Mouse (Mus musculus): ENCODE data around the gene Fancd2os.

Fancd2os gene

DNA sequence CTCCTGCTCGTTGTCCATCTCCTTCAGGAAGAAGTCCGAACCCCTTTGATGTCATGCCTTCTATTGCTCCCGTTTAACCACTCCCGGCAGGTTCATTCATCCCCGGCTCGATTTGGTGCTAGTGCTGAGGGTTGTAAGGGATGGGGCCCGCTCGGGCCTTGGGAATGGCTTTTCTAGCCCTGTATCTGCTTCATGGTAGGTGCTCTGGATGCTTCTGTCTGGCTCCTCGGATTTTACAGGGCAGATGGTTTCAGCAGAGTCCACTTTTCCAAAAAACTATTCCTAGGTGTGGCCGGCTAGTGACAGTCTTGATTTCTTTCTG is 4.7 kb upstream of the Fancd2os start:
- DNase-seq (ENCODE audit: low read depth, low spot score): no peak

DNA sequence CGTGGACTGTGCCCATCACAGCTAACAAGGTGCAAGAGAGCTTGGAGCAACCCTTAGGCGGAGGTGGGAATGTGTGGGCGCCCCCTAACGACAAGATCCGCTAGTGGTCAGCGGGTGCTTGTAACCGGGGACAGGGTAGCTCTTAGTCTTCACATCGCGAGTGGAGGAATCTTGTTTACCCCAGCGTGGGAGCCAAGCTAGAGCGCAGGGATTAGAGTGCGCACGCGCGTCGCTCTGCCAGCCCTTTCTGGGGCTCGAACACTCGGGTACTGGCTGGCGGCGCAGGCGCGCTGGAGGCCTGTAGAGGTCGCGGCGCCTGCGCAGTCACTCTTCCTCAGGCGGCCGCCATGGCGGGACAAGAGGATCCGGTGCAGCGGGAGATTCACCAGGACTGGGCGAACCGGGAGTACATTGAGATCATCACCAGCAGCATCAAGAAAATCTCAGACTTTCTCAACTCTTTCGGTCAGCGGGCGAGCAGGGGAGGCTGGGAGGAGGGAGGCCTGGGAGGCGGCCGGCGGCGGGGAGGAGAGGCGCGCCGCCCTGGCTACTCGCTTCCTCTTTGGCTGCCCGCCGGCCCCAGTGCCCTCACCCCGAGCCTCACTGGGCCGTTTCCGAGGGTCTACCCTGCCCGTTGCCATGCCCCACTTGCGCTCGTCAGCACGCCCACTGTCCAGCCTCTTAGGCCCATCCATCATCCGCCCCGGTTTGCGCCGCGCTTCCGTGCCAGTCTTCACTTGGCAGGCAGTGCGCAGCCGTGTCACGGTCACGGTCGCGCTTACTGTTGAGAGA is 4.1 kb upstream of the Fancd2os start, which contains the start of gene Brk1:
Gene Brk1 (plus strand): TSS at position 341 of the 792 bp plus-strand sequence.
- peak; percentile 96 for DNase-seq (ENCODE audit: low read depth, low spot score)

DNA sequence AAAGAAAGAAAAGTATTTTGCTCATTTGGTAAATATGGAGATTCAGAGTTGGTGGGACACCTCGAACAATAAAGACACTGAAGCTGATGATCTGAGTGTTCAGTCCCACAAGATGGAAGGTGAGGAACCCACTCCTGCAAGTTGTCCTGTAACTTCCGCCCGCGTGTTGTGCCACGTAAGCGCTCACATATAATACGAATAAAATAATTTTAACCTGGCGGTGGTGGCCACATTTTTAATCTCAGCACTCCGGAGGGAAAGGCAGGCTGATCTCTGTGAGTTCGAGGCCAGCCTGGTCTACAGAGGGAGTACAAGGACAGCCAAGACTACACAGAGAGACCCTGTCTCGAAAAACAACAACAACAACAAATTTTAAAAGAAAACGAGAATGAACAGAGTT is 3.5 kb upstream of the Fancd2os start:
- no peak for DNase-seq (ENCODE audit: low read depth, low spot score)

DNA sequence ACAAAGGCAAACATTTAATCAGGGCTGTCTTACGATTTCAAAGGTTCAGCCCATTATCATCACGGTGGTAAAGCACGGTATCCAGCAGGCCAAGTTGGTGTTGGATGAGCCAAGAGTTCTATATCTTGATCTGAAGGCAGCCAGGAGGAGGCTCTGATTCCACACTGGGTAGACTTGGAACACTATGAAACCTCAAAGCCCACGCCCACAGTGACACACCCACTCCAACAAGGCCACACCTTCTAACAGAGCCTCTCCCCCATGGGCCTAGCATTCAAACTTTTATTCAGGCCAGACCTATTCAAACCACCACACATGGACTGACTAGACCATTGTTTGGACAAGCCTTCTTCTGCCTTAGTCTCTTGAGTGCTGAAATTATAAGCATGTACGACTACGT is 2.3 kb upstream of the Fancd2os start:
- DNase-seq (ENCODE audit: low read depth, low spot score): peak; percentile 53

DNA sequence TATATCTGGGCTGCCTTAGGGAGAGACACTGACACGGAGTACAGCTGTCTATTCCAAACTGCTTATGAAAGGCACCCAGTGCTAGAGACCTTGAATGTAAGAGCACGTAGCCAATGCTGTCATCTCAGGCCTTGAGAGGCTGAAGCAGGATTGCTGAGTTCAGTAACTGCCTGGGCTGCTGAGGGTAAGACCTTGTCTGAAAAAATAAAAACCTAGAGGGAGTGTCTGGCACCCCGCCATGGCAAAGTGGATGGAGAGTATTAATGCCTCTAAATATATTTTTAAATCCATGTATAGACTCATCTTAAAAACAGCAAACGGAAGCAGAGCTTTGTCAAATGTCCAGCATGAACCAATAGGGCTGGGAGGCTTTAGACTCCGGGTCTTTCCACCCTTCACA is 682 bp downstream of the Fancd2os start:
- no peak for DNase-seq (ENCODE audit: low read depth, low spot score)

DNA sequence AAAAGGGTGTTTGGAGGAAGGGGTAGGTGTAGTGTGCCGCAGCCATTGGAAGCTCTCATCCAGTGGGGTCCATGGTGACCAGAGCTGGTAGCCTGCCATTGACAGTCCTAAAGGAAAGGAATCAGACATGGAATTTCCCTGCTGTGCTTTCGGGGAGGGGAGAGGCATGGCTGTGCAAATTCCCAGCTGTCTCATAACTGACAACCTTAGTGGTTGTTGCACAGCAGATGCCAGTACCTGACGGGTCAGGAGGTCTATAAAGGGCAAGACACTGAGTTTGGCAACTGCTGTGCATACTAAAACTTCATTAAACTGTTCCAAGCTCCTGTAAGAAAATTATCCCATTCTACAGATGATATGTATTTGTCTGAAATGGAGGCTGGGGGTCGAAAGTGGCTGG is 2.6 kb downstream of the Fancd2os start:
- no peak for DNase-seq (ENCODE audit: low read depth, low spot score)

DNA sequence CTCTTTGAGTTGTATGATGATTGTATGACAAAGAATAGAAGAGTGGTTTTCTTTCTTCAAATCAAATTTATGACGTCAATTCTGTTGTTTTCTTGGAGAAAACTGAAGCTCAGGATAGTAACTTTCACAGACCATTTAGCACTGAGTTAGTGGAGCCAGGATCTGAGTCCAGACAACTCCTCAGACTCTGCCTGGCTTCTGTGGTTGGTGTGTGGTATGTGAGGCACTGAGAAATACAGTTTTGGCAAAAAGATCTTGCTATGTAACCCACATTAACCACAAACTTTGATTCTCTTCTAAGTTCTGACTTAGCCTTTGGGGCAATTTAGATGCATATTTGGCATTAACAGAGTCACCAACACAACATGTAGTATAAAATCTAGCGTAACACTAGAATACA is 7.9 kb downstream of the Fancd2os start:
- no peak for DNase-seq (ENCODE audit: low read depth, low spot score)

DNA sequence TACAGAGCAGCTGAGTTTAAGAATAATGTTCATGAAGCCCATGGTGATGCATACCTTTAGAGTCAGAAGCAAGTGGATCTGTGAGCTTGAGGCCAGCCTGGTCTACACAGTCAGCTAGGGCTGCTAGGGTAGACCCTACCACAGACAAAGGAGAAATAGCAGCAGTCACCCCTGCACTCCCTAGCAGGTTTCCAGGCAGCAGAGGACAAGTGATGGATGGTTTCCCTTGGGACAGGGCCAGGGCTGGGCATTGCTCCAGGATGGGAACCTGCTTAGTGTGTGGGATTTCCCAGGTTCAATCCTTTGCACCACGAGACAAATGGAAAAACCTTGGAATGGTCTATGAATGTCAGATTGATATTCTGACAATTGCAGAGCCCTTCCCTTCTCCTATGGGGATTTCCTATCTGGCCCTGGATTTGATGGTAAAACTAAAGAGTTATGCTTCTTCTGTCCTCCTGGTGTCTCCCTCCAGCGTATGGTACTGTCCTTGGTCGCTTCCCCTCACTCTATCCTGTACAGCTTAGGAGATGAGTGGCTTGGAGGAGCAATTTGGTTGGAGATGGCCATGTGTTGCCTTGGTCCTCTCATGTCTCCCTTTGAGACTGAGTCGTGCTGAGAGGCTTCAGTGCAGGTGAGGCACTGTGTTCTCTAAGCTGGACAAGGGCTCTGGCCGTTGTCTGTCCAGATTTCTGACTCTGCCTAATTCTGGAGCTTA is 13.9 kb downstream of the Fancd2os start:
- DNase-seq (ENCODE audit: low read depth, low spot score): peak; percentile 76

DNA sequence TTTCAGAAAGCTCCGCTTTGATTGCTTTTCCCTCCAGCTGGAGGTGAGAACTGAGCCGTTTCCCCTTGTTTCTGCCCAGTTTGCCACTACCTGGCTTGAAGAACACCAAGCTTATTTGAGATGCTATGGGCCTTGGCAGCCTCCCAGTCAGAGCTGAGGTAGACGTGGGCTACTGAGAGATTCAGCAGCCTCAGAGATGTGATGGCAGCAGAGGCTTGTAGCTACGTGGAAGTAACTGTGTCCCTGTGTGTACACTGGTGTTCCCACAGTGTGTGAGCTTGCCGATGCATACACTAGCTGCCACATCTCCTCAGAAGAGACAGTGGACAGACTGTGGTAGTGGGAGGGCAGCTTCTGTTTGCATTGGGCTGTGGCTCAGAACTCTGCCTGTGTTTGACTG is 15.4 kb downstream of the Fancd2os start:
- DNase-seq (ENCODE audit: low read depth, low spot score): no peak

DNA sequence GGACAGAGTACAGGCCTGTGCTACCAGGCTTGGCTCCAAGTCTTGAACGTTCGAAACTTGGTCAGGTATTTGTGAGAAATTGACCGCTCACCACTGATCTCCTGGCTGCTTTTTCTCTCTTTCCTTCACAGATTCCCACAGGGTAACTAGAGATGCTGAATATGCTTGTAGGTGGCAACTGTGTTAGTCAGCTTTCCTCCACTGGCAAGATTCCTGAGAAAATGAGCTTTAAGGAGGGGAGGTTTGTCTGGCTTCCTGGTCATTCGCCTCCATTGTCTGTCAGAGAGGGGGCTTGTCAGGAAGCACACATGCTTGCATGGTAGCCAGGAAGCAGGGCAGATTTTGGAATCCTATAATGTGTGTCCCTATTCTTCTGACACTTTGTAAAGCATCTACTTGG is 17.5 kb downstream of the Fancd2os start:
- DNase-seq (ENCODE audit: low read depth, low spot score): no peak

DNA sequence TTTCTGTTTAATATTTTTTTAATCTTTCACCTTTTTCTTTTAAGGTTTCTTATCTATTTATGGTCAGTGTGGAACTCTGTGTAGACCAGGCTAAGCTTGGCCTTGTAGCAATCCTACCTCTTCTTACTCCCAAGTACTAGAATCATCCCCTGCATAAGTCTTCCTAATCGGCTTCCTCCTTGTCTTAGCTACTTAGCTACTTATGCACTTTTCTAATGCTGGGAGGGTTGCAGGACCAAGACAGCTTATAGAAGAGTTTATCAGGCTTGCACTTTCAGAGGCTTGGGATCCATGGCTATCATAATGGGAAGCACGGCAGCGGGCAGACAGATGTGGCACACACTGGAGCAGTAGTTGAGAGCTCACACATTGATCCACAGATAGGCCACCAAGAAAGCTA is 21.2 kb downstream of the Fancd2os start:
- DNase-seq (ENCODE audit: low read depth, low spot score): no peak

DNA sequence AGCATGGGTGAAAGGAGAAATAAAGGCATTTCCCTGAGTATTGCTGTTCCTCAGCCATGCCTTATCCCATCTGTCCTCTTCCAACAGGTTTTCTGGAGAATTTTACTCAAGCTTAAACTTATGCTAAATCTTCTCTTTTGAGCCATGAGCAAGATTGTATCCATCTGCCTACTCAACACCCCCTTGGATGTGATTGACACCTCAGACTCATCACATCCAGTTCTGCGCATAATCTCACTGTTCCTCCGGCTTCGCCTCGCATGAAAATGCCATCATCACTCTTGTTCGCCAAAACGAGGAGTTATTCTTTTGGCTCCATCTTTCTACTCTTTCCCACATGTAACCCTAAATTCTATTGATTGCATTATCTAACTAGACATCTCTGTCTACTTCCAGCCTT is 24.5 kb downstream of the Fancd2os start:
- DNase-seq (ENCODE audit: low read depth, low spot score): no peak

DNA sequence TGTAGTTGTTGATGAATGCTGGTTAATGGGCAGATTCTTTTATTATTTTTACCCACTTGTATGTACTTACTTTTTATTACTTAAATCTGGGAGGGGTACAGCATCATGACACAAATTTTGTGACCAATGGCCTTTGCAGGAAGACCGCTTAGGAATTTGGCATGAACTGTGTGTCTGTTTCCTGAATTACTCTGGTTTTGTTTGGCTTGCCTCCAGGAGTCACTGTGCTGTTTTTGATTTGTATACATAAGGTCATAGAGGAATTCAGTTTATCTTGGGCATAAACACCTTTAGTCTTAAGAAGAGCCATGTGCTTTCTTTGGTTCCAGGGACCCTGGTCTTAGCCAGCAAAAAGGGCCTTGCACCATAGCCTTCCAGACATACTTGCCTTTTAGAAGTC is 36.0 kb downstream of the Fancd2os start:
- DNase-seq (ENCODE audit: low read depth, low spot score): peak; percentile 22

DNA sequence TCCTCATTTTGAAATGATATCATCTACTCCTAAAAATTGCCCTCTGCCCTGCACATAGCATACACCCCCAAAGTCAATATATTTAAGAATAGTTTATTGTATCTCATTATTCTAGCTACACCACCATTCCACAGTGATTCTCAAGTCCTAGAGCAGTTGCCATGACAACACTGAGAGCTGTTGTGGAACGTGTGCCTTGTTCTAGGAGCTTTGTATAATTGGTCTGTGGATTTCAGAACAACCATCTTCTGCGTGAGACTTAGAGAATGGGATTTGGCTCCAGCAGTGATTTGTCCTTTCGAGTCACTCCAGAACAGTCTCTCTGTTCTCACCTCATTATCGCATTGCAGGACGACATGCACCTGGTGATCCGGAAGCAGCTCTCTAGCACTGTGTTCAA is 40.8 kb downstream of the Fancd2os start:
- no peak for DNase-seq (ENCODE audit: low read depth, low spot score)

Measured in 3T3-L1 (cell line).